Mouse (Mus musculus) ES-E14 (cell line): ENCODE data around the gene 1110004F10Rik. TPM values are rescaled to one million over a fixed set of nuclear protein-coding genes. Genes with fewer than 3 reads are reported as not detected.

Experiments
- DNase-seq: peaks from one replicate; pipeline ENCODE4 v3.0.0-alpha.2; 2013; ENCODE audit warnings: low read depth, low spot score
- H3K27ac ChIP-seq: 2 replicates; pipeline ENCODE4 v1.5.1; 2012; ENCODE audit warnings: low read depth, mild to moderate bottlenecking, low read length, moderate library complexity, mixed read lengths; ENCODE audit not compliant: poor library complexity, insufficient read depth, severe bottlenecking
- H3K36me3 ChIP-seq: 2 replicates; pipeline ENCODE4 v1.6.1; 2012; ENCODE audit warnings: mild to moderate bottlenecking, low read length, moderate library complexity, mixed read lengths; ENCODE audit not compliant: control insufficient read depth, poor library complexity, insufficient read depth, severe bottlenecking
- H3K4me1 ChIP-seq, 2 experiments: fragments of 150-350 bp in 1 of 2; sonication (generic) in 1 of 2; 2 replicates each; pipeline ENCODE4 v1.6.1; 2012; ENCODE audit warnings: low read length in 2 of 2, mild to moderate bottlenecking in 1 of 2, mixed read lengths in 1 of 2; ENCODE audit not compliant: control insufficient read depth in 2 of 2, insufficient read depth in 2 of 2, poor library complexity in 1 of 2
- H3K4me3 ChIP-seq, 2 experiments: fragments of 150-350 bp in 1 of 2; sonication (generic) in 1 of 2; 2 replicates each; pipeline ENCODE4 v1.5.1; 2012; ENCODE audit warnings: low read length in 2 of 2, low read depth in 1 of 2, mild to moderate bottlenecking in 1 of 2, mixed read lengths in 1 of 2; ENCODE audit not compliant: insufficient read depth in 1 of 2, poor library complexity in 1 of 2, severe bottlenecking in 1 of 2
- H3K9ac ChIP-seq: 2 replicates; pipeline ENCODE4 v1.6.1; 2012; ENCODE audit warnings: low read depth, mild to moderate bottlenecking, low read length, mixed read lengths; ENCODE audit not compliant: poor library complexity, insufficient read depth, severe bottlenecking
- H3K9me3 ChIP-seq: fragments of 150-350 bp; sonication (generic); 2 replicates; pipeline ENCODE4 v1.6.1; 2012; ENCODE audit warnings: low read depth, mild to moderate bottlenecking, low read length; ENCODE audit not compliant: control insufficient read depth, insufficient read depth
- CHD2 ChIP-seq: IDR thresholded peaks from 2 replicates; pipeline ENCODE4 v1.6.1; 2014; ENCODE audit warnings: mild to moderate bottlenecking, low read depth, low read length, inconsistent platforms
- HCFC1 ChIP-seq: IDR thresholded peaks from 2 replicates; pipeline ENCODE4 v1.6.1; 2012; ENCODE audit warnings: low read length, inconsistent platforms, borderline replicate concordance; ENCODE audit not compliant: insufficient read depth
- MAFK ChIP-seq: IDR thresholded peaks from 2 replicates; pipeline ENCODE4 v1.6.1; 2014; ENCODE audit warnings: mild to moderate bottlenecking, low read depth, low read length, inconsistent platforms; ENCODE audit not compliant: insufficient read depth
- ZC3H11A ChIP-seq: IDR thresholded peaks from 2 replicates; pipeline ENCODE4 v1.6.1; 2012; ENCODE audit warnings: low read depth, mild to moderate bottlenecking, inconsistent platforms, low read length, borderline replicate concordance
- ZNF384 ChIP-seq: IDR thresholded peaks from 2 replicates; pipeline ENCODE4 v1.6.1; 2012; ENCODE audit warnings: low read depth, low read length, inconsistent platforms
- in situ Hi-C, 2 experiments: fragments of 600-800 bp; cut with MboI; formaldehyde crosslinking; loops; one replicate each; pipeline ENCODE4 v1.15.1; 2025; ENCODE audit warnings: low sequenced_read_pairs in 2 of 2, inconsistent platforms in 1 of 2; ENCODE audit not compliant: unreplicated experiment in 2 of 2
- total RNA-seq: library from RNA; depleted of rRNA; stranded (reverse); fragments of 300-350 nt; gene quantifications from 2 replicates; pipeline ENCODE4 v1.2.3, GENCODE M21; 2012

The 1110004F10Rik gene
- total RNA-seq, 1 experiment = 102 TPM

DNA sequence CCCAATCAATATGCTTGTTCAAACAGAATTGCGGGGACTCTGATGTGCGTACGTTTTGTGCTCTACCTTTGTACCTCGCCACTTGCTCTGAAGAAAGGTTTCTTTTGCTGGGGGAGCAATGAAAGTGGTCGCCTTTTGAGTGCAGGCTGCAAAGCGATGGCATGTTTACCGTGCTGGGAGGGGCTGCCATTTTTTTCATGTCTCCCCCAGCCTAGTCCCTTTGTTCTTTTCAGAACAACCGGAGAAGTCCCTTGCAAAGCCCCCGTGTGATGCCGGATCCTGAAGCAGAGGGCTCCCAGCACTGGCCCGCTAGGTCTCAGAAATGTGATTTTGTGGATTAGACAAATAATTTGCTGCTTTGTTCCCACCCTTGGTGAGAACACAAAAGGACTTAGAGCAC lies 82.0 kb downstream of the 1110004F10Rik start:
- no peak overlapping the region for H3K9ac ChIP-seq
- no peak overlapping the region for H3K4me3 ChIP-seq
- peaks cover 0 to 8% of the 10 kb centered on the region in 2 experiments; a peak in 3 of 4 replicates for H3K4me1 ChIP-seq
- H3K27ac ChIP-seq = no peak overlapping the region
- peaks cover 10% of the 10 kb centered on the region; the same call in 1 of the 2 replicates for H3K36me3 ChIP-seq
- H3K9me3 ChIP-seq = no peaks in the 10 kb centered on the region
- DNase-seq = no peak
- TF ChIP-seq CHD2 (no peak), MAFK (no peak), HCFC1 (no peak), ZC3H11A (no peak), ZNF384 (no peak)
- in situ Hi-C loops = no loop called here

DNA sequence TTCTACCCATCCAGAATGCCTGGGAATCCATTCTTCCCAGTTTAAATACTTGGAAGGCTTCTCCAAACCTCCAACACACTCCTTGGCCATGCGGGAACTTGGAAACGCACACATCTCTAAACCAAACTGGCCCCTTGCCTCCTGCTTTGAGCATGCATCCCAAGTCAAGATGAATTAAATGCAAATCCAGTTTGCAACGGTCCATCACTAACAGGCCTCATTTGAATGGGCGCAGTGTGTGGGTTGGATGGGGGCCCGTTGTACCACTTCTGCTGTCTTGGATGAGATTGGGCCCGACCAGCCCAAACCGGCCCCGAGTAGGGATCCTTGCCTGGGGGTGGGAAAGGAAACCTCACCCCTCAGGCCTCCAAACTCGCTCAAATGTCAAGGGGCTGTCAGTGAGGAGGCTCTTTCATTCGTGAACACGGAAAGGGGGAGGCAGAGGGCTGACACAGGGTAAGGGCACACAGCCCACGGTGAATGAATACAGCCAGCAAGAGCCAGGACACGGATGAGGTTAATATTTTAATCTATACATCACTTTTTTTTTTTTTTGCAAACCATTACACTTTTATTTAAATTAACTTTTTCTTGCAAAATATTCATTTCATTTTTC lies 83.9 kb downstream of the 1110004F10Rik start:
- no peak for TF ChIP-seq CHD2
- TF ChIP-seq MAFK = no peak
- TF ChIP-seq HCFC1 = no peak
- TF ChIP-seq ZC3H11A = no peak
- TF ChIP-seq ZNF384 = no peak
- H3K27ac ChIP-seq = no peak overlapping the region
- no peaks in the 10 kb centered on the region for H3K9me3 ChIP-seq
- in situ Hi-C loops = no loop called here
- H3K4me1 ChIP-seq = peaks cover 4 to 8% of the 10 kb centered on the region in 2 experiments; a peak in 3 of 4 replicates
- H3K36me3 ChIP-seq = peaks cover 27% of the 10 kb centered on the region; the same call in 1 of the 2 replicates
- no peak overlapping the region for H3K9ac ChIP-seq
- H3K4me3 ChIP-seq = no peak overlapping the region
- no peak for DNase-seq

DNA sequence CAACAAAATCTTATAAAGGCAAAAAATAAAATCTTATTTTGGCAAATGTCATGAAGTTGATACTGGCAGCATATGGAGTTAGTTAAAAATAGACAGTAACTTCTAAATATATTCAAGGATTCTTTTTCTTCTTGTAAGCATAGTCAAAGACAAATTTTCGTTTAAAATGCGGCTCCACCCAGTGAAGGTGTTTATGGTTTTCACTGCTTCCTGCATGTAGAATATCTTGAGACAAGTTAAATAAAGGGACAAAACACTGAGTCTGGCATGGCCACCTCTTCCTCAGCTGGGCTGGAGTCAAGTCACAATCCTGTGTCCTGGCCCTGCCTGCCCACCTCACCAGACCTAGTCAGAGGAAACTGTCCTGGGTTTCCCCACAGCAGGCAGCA lies 84.4 kb downstream of the 1110004F10Rik start:
- Histone ChIP-seq H3K9me3 (no peaks in the 10 kb centered on the region), H3K36me3 (peaks cover 32% of the 10 kb centered on the region; the same call in 1 of the 2 replicates), H3K4me3 (no peak overlapping the region), H3K4me1 (peaks cover 4 to 8% of the 10 kb centered on the region in 2 experiments; a peak in 3 of 4 replicates), H3K9ac (no peak overlapping the region), H3K27ac (no peak overlapping the region)
- TF ChIP-seq CHD2 (no peak), HCFC1 (no peak), ZNF384 (no peak), ZC3H11A (no peak), MAFK (no peak)
- in situ Hi-C loops = no loop called here
- no peak for DNase-seq

DNA sequence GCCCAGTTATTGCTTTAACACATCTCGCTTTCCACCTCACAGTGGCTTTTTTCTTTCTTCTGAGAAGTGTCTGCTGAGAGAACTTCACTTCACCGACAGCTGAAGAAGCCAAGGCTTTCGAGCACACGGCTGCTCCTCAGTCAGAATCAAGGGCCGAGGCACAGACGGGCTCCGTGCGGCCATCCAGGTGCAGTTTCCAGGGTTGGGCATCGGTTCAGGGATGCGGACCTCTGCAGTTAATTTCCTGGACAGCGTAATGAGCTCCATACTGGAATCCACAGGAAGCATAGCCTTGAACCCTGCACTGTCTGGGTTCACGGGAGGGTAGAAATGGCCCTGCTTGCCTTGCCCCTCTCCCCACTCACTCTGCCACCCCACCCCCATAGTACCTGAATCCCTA lies 84.9 kb downstream of the 1110004F10Rik start:
- no peak for DNase-seq
- Histone ChIP-seq H3K9ac (no peak overlapping the region), H3K4me3 (no peak overlapping the region), H3K27ac (no peak overlapping the region), H3K36me3 (peaks cover 35% of the 10 kb centered on the region; the same call in 1 of the 2 replicates), H3K4me1 (peaks cover 4 to 8% of the 10 kb centered on the region in 2 experiments; a peak in 3 of 4 replicates), H3K9me3 (no peaks in the 10 kb centered on the region)
- in situ Hi-C loops = no loop called here
- no peak for TF ChIP-seq ZNF384
- TF ChIP-seq ZC3H11A = no peak

DNA sequence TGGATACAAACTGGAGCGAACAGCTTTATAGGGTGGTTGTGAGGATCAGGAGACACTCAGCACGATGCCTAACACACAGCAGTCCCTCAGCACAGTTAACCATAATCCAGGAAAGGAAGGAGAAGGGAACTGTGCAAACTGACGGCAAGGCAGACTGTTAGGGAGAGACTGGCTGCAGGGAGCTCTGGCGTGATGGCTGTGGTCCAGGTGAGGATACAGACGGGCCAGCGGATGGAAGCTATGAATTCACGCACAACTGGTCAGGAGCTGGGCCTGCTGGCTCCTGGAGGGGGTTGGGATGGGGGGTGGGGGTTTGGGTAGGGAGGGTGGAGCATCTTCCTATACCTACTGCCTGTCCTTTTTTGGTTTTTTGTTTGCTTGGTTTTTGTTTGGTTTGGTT lies 86.5 kb downstream of the 1110004F10Rik start:
- TF ChIP-seq CHD2 = no peak
- no peak for TF ChIP-seq ZC3H11A
- TF ChIP-seq MAFK = no peak
- TF ChIP-seq ZNF384 = no peak
- TF ChIP-seq HCFC1 = no peak
- no peak for DNase-seq
- H3K9ac ChIP-seq = no peak overlapping the region
- H3K4me1 ChIP-seq = peaks cover 4 to 8% of the 10 kb centered on the region in 2 experiments; a peak in 3 of 4 replicates
- no peaks in the 10 kb centered on the region for H3K9me3 ChIP-seq
- in situ Hi-C loops = no loop called here
- no peak overlapping the region for H3K4me3 ChIP-seq
- H3K27ac ChIP-seq = no peak overlapping the region
- H3K36me3 ChIP-seq = peaks cover 47% of the 10 kb centered on the region
